Mouse (Mus musculus) right cerebral cortex, adult 18-20 months (tissue): Measurements from ENCODE around the gene Ppox.
A peak's percentile ranks its signal among the peaks of the same experiment; 100 is the strongest.
"Not testable (repeated sequence)": the region's sequence is repeated elsewhere in the genome, so short reads cannot be mapped to it uniquely, and the experiment has no call there.

Source experiments
- DNase-seq: peaks from one replicate; pipeline ENCODE4 v3.0.0; 2022; ENCODE audit warnings: mixed read lengths

The Ppox gene

DNA sequence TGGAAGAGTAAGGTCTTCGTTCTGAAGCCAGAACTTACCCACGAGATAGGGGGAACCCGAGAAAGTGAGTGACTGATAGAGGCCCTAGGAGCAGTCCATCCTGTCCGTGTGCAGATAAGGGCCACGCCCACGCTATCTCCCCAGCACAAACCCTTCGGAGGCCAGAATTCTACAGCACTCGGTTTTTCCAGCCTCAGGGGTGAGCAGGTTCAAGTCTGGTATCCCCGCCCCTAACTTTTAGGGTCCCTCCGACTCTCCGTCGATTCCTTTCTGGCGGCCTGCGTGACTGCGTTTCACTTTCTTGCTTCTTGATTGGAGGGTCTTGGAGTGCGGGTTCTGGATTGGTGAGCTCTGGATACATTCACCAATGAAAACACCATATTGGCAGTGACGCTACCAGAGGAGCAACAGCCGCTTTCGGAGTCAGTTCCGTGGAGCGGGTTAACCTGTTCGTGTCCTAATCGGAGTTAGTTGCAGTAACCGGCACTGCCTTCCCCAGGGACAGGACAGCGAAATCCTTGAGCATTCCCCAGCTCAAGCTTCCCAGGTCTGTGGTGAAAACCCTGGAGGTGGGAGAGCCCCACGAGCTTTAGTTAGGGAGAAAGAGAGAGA, at the start of gene Ppox:
Gene Ppox, minus strand, starts transcription at position 271 of the 612 bp plus-strand sequence.
- peak; percentile 97 for DNase-seq

DNA sequence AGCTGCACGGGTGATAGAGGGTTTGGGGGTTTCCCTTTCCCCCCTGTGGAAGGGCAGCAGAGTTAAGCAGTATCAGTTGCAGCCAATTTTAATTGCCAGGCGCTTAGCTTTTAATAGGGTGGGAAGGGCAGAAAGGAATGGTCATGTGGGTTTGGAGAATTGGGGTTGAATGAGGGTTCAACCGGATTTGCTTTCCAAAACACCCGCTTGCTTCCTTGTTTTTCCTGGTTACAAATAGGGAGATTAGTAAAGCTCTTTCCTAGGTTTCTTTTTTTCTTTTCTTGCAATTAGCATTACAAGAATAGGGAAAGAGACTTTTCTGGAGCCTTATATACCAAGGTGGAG, 49.2 kb upstream of the Ppox start:
- no peak for DNase-seq

DNA sequence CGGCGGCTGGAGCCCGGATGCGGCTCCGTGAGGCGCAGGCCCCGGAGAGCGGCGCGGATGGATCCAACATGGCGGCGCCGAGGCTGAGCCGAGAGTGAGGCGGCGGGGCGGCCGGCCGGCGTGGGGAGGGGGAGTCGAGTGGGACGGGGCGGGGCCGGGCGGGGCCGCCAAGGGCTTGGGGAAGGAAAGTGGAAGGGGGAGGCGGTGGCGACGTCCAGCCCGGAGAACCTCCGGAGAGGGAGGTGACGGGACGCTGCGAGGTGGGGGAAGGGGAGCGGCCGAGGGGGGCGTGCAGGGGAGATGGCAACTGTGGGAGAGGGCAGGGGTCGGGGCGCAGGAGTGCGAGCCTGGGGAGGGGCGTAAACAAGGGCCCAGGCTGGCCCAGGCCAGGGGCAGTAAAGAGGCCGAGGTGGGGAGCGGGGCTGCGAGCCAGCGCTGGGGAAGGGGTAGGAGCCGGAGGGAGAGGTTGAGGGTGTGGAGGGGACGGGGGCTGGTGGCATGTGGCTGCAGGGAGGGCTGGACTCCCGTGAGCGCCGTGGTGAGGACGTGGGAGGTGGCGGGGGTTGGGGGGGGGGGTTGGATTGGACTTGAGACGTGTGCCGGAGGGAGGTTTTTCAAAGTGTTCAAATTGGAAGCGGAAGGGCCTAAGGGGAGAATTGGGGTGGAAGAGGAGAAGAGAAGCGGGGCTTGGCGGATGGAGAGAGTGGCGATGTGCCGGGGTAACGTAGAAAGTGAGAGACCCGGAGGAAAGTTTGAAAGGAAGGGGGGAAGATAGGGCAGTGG, 48.6 kb upstream of the Ppox start:
- DNase-seq, result no peak

DNA sequence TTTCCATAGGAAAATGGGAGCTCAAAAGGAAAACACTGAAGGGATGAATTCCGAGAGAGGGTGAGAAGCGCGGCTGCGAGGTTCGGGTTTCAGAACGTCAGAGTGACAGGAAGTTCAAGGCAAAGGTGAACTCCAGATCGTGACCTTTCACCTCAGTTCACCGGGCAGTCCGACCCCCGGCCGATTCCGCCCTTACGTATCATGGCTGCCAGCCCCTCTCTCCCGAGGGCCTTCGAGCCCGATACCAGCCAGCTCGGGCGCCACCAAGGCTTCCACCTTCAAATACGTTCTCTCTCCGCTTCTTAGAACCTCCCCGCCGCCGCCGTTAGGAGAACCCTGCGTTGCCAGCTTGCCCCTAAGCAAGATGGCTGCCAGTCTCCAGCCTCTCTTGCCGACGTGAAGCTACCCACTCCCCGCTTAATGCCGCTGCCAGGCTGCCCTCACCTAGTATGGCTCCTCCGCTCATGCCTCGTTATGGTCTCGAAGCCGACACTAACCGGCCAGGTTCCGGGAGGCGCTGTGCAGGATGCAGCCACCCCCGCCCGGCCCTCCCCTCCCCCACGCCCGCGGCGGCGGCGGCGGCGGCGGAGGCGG, 48.0 kb upstream of the Ppox start, which contains the start of gene Dedd:
Gene Dedd, plus strand, starts transcription at position 307 of the 594 bp plus-strand sequence.
- DNase-seq, result peak; percentile 94

DNA sequence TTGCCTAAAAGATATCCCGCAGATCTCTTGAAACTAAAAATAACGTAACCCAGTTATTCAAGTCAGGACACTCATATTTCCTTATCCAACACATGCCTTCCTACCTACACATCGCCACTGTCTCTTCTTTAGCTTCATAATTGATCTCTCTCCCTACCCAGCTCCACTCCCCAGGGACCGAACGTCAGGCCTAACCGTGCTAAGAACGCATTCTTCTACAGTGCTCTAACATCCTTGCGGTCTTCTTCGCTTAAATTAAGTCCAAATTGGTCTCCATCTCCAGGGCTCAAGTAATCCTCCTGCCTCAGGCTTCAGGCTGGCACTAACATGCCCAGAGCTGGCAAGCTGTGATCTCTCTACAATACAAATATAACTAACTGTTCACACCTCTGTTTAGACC, 47.3 kb upstream of the Ppox start:
- no peak for DNase-seq

DNA sequence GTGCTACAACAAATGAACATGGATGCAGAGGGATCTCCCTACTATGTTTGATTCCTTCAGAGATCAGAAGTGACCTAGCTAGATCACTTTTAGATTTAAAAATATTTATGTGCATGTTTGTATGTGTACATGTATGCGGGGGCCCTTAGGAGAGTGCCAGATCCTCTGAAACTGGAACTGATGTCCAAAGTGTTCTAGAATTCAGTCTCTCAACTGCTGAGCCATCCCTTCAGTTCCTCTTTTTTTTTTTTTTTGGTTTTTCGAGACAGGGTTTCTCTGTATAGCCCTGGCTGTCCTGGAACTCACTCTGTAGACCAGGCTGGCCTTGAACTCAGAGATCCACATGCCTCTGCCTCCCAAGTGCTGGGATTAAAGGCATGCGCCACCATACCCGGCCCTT, 45.6 kb upstream of the Ppox start:
- not testable (repeated sequence) for DNase-seq

DNA sequence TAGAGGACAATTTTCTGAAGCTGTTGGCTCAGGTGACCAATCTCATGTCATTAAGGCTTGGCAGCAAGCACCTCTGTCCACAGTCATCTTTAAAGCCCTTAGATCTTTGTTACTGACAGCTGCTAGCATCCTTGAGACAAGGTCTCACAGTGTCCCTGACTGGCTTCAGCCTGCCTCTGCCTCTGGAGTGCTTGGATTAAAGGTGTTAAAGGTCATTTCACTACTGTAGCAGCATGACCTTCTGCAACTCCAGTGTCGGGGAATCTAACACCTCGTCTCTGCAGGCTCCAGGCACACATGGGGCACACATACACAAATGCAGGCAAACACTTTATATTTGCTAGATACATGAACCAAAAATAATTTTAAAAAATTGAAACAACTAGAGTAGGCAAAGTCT, 44.6 kb upstream of the Ppox start:
- DNase-seq, result no peak

DNA sequence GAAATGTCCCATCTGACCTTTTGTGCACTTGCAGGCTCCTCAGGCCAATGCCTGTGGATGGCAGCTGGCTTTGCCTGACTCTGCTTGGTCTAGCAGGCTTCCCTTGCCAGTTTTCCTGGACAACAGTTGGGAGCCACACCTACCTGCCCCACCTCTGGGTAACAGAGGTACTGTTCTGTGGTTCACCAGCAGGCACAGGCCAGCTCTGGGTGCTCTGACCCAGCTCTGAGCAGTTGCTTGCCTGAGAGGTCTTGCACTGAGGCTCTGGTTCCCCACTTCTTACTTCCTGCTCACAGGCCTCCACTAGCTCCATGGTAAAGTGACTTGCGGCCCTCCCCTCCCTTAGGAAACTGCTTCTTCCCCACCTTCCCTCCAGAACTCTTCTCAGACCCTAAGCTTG, 41.0 kb upstream of the Ppox start:
- DNase-seq, result no peak

DNA sequence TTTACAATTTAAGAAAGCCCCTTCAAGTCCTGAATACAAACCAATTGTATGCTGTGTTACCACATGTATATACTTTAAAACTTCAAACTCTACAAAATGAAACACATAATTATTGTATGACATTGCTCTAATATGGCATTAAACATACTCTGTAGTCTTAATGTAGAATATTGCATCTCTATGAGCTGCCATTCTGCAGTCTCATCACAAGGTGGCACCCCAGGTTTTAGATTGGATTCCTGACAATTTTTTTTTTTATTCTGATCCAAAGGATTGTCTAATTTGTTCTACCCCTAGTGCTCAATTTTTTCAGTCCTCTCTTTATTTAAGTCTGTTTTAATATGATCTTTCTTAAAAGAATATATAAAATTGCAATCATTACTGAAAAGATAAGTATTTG, 40.4 kb upstream of the Ppox start:
- no peak for DNase-seq

DNA sequence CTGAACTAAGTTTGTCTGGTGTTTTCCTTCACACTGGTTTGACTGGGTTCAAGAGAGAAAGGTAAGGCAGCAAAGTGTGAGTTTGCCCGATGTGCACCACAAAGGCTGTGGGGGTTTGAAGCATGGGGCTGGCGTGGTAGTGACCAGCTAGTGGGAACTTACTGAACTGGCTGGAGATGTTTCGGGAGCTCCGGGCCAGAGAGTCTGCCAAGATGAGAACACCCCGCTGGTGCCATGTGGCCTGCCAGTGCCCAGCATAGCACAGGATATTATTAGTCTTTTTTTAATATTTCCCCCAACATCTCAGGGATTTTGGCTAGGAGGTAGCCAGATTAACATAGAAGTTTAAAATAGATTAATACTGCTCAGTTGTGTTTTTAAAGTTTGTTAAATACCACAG, 39.2 kb upstream of the Ppox start:
- DNase-seq, result no peak

DNA sequence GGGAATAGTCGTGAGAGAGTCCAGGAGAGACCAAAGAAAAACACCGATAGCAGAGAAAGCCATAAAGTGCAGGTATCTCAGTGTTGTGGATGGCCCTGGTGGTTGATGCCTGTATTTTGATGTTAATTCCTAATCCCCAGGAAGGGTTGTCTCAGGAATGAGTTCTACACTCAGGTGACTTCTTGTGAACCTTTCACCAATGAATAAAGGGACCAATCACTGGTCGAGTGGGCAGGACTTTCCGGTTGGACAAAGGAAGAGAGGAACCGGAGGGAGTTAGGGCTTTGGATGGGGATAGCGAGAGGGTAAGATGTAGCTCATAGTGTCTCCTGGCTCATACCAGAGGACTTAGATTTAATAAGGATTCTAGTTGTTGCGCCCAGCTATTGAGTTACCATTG, 38.8 kb upstream of the Ppox start:
- no peak for DNase-seq

DNA sequence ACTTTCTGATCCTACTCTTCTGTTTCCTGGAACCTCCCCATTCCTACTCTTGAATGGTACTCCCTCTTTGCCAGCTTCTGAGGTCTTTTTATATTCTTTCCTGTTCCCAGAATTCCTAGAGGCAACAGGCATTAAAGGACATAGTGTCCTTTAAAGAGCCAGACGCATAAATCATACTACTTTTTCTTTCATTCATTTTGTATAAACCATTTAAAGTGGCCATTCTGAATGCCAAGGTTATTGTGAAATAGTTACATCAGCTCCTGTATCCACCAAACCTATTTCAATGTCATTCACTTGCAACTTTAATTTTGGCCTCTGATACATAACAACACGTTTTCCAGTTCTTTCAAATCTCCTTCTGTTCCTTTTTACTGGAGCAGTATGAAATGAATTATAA, 28.3 kb upstream of the Ppox start:
- DNase-seq, result no peak

DNA sequence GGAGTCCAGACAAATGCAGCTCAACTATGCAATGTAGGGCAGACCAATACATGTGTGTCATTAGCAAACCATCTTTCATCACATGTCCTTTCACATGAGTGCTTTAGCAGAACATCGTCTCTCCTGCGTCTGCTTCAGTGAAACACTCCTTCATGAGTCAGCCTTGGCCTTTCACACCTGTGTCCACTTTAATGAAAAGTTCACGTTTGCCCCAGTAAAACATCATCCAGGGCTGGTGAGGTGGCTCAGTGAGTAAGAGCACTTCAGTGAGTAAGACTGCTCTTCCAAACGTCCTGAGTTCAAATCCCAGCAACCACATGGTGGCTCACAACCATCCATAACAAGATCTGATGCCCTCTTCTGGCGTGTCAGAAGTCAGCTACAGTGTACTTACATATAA, 25.2 kb upstream of the Ppox start:
- DNase-seq, result not testable (repeated sequence)

DNA sequence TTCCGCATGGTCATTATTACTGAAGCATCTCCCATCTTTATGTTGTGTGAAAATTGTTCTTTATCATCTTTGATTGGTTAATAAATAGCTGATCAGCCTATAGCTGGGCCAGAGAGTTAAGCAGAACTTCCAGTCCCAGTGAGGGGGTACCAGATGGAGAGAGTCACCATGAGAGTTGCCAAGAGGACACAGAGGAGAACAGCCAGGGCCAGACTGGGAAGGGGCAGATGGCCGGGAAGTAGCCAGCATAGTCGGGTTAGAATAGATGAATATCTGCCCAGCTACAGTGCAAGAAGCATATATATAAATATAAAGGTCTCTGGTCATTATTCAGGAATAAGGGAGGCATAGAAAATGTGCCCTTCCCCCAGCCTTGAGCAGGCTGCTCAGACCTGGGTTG, 17.2 kb upstream of the Ppox start:
- no peak for DNase-seq

DNA sequence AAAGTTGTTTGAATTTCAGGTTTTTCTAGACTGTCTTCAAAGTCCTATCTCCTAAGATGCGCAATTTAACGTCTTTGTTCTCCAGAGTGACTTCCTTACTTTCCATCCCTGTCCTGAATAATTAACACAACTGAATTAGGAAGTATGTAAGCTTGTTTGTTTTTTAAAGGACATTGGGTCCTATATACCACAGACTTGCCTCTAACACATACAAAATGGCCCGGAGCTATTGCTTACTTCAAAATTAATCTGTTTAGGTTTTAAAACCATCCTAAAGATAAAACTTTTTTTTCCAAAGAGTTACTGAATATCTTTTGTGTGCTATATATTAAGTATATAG, 14.0 kb upstream of the Ppox start:
- no peak for DNase-seq

DNA sequence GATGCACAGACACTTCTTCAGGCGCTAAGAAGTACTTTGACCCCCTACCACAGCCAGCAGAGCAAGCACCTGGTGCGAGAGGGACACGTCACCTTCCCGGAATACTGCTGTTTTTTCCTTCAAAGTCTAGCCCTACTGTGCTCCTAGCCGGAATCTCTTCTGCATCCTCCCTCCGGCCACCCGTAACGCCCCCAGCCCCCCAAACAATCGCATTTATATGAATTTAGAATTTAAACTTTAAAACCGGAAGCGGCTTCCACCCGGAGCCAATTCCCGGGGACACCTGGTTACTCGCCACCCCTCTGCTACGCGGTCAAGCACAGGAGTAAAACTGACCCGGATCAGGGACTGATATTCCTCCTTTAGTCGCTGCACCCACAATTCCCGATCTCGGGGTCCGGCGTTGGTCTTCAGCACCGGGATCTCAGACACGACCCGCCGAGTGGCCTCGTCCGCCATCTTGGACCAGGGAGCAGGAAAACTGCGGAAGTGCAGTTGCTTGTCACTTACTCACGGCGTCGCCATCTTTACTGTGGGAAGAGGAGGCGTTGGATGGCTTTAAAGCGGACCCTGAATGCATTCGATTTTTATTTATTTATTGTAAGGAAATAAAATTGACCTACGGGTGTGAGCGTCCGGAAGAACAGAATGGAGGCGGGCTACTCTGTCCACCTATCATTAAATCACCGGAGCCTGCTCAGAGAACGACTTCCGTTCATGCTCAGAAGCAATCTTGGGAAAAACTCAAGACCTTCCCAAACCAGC, 13.5 kb upstream of the Ppox start, which contains the start of gene Ufc1:
Gene Ufc1, minus strand, starts transcription at position 727 of the 765 bp plus-strand sequence.
- DNase-seq, result peak; percentile 85

DNA sequence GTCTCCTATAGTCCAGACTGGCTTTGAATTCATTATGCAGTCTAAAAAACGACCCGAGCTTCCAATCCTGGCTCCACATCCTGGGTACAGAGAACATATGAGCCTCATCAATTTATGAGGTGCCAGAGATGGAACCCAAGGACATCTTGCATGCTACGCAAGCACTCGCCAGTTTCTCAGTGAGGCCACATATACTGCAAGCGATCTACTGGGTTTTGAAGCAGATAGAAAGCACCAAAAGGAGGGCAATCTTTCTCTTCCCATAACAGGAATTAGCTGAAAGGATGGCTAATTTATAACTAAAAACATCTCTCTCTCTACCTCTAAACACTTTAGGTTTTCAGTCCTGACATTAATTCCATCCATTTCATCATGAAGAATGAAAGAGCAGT, 12.9 kb upstream of the Ppox start:
- no peak for DNase-seq

DNA sequence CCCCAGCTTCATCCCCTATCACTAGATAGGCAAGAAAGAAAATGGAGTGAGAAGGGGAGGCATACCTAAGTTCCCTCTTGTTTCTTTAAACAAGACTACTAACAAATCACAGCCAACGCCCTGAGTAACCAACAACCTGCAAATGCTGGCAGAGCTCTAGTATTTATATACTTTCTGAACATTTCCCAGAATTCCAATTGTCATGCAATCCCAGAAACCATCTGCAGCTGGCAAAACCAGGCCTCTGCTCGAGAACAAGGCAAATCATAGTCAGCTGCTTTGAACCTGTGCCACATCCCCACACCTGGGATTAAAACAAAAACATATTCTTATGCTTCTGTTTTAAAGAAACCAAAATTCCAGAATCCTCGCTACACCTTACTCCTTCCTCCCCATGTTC, 12.4 kb upstream of the Ppox start:
- no peak for DNase-seq

DNA sequence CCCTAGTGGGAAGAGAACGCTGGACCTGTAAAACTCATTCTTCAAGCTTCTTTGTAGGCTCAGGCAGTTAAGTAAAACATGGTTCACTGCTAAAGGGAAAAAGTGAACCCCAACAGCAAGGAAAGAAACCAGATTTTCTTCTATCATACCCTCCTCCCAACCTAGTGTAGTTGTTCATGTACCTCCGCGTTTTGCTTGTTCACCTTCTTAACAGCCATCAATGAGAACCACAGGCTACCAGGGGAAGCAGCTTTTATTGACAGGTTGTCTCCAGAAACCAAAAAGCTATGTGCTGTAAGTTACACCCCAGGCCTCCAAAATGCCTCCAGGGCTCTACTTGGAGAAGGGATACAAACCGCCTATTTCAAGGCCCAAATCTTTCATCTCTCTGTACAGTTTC, 7.3 kb upstream of the Ppox start:
- DNase-seq, result no peak

DNA sequence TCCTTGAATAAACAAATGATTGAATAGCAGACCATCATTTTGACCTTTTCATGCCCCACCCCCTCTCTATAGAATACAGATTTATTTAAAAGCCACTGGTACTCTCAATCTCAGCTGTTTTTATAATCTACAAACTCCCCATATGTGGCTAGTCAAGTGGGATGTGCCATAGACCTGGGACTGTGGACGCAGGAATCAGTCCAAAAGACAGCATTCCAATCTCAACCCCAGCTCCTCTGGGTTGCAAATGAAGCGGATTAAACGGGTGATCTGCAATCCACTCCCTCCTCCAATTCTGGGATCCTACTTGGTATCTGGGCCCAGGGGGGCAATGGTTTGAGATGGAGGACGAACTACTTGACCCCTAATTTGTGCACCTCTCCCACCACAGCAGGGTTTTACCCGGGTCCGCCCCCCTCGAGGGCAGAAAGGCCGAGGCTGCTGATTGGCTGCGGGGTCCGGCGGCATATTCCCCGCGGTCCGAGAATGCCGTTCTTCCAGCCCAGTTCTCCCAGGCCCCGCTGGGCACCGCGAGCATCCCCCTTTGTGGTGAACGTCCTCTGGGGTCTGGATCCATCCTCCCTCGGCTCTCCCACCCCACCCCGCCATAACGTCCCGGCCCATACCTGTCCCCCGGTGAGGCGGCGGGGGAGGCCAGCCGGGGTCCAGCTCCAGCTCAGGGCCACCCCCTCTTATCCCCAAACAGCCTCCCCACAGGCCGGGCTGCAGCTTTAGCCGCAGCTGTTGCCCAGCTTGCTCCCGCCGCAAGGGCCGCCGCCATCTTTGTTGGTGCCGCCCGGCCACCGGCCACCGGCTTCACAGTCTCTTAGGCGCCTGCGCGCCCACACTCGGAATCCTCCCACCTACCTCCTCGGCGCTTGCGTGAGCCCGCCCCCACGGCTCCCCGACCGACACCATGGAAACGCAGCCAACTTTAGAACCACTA, 6.4 kb upstream of the Ppox start, which contains the start of gene Usp21:
Gene Usp21, minus strand, starts transcription at position 856 of the 946 bp plus-strand sequence.
- DNase-seq, result peak; percentile 96

DNA sequence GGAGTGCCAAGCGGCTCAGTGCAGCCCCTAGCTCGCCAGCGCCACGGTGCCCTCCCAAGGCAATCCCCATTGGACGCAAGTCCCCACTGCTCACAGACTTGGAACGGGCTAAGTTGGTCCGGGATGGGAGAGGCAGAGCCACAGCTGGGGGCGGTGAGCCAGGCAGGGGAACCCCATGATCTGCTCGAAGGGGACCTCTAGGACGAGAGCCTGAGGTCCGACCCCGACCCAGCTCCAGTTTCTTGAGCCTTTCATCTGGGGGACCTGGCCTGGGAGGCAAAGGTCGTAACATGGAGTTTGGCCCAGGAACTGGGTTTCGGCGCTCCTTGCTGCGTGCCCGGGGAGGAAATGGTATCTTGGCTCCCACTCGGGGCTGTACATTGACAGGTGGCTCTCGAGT, 5.5 kb upstream of the Ppox start:
- DNase-seq, result no peak
